Mouse (Mus musculus): Measurements from ENCODE around the gene Pde4b. TPM values are rescaled to one million over a fixed set of nuclear protein-coding genes. Genes with fewer than 3 reads are reported as not detected.

Gene Pde4b
- polyA plus RNA-seq, 1 experiment: 2.7 TPM

DNA sequence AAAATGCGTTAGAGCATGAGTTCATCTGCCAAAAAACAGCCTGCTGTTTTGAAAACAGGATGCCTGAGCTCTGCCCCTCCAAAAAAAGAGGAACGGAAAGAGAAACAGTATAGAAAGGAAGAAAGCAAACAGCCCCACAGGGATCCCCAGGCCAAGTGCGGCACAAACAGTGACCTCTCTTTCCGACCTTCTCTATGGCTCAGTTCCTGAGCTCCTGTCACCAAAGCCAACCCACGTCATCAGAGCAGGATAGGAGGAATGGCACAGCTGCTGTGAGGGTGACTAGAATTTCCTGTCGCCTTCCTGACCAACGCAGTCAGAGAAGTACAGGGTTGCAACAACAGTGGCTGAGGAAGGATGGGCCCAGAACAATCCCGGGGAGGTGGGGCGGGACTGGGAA, 486.9 kb downstream of the Pde4b start:
- H3K36me3 ChIP-seq (ENCODE audit: control insufficient read depth, insufficient read depth): no peaks in the 10 kb centered on the region
- no peaks in the 10 kb centered on the region for H3K27me3 ChIP-seq (ENCODE audit: control insufficient read depth, insufficient read depth, insufficient read length)
- no peak for TF ChIP-seq CTCF (IDR thresholded peaks at IDR 0.05; ENCODE audit: control insufficient read depth, insufficient read depth, insufficient read length)
- no peak for TF ChIP-seq CEBPB (IDR thresholded peaks at IDR 0.05; ENCODE audit: low read depth)
- no peak overlapping the region for H3ac ChIP-seq (ENCODE audit: control insufficient read depth, insufficient read length, low read depth)
- H3K4me3 ChIP-seq (ENCODE audit: insufficient read depth, poor library complexity, severe bottlenecking): no peak overlapping the region
- peaks cover 24% of the 10 kb centered on the region for H3K79me2 ChIP-seq (ENCODE audit: control insufficient read depth, insufficient read depth)
- H3K79me3 ChIP-seq (ENCODE audit: low read depth): peaks cover 4% of the 10 kb centered on the region

DNA sequence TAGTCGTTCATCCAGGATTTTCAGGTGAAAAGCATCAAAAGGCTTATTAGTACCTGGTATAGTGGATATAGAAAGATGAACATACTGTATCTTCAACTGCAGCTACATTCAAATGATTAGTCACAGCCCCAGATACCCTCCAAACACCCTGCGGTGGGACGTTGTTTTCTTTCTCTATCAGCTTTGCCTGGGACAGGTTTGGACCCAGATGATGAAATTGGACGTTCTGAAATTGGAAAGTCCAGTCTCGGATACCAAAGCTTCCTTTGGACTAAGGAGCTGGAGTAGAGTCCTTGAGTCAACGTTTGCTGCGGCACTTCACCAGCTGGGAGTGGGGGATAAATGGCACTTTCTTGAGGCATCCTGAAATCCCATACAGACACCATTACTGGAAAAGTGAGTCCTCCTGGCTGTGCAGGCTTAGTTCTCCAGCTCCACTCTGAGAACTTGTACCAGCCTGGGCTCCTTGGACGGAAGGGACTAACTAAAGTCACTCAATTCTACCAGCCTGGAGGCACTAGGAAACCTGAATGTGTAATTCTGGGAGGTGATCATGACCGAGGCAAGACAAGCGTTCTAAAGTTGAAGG, 487.4 kb downstream of the Pde4b start:
- H3K27me3 ChIP-seq (ENCODE audit: control insufficient read depth, insufficient read depth, insufficient read length): no peaks in the 10 kb centered on the region
- H3K79me3 ChIP-seq (ENCODE audit: low read depth): peaks cover 4% of the 10 kb centered on the region
- H3K4me3 ChIP-seq (ENCODE audit: insufficient read depth, poor library complexity, severe bottlenecking): no peak overlapping the region
- no peak overlapping the region for H3ac ChIP-seq (ENCODE audit: control insufficient read depth, insufficient read length, low read depth)
- no peaks in the 10 kb centered on the region for H3K36me3 ChIP-seq (ENCODE audit: control insufficient read depth, insufficient read depth)
- TF ChIP-seq FOSL1 (IDR thresholded peaks at IDR 0.05; ENCODE audit: insufficient read depth, low read length, poor library complexity, severe bottlenecking): no peak
- TF ChIP-seq CEBPB (IDR thresholded peaks at IDR 0.05; ENCODE audit: low read depth): no peak
- no peak for TF ChIP-seq MYOD1 (IDR thresholded peaks at IDR 0.05; ENCODE audit: control insufficient read depth, insufficient read length, low read depth)
- no peak for TF ChIP-seq CTCF (IDR thresholded peaks at IDR 0.05; ENCODE audit: control insufficient read depth, insufficient read depth, insufficient read length)
- no peak for TF ChIP-seq USF1 (IDR thresholded peaks at IDR 0.05; ENCODE audit: low read depth)
- TF ChIP-seq MAX (IDR thresholded peaks at IDR 0.05): no peak
- TF ChIP-seq MYOG (IDR thresholded peaks at IDR 0.05; ENCODE audit: control insufficient read depth, extremely low read depth, insufficient read length): no peak
- H3K79me2 ChIP-seq (ENCODE audit: control insufficient read depth, insufficient read depth): peaks cover 24% of the 10 kb centered on the region

- Histone ChIP-seq H3ac (ENCODE audit: control insufficient read depth, insufficient read length, low read depth) (no peak overlapping the region), H3K79me3 (ENCODE audit: low read depth) (peaks cover 4% of the 10 kb centered on the region), H3K4me3 (ENCODE audit: insufficient read depth, poor library complexity, severe bottlenecking) (no peak overlapping the region), H3K79me2 (ENCODE audit: control insufficient read depth, insufficient read depth) (peaks cover 24% of the 10 kb centered on the region), H3K36me3 (ENCODE audit: control insufficient read depth, insufficient read depth) (no peaks in the 10 kb centered on the region), H3K27me3 (ENCODE audit: control insufficient read depth, insufficient read depth, insufficient read length) (no peaks in the 10 kb centered on the region)
- TF ChIP-seq CEBPB (IDR thresholded peaks at IDR 0.05; ENCODE audit: low read depth): no peak
- no peak for TF ChIP-seq MAX (IDR thresholded peaks at IDR 0.05)
- TF ChIP-seq USF1 (IDR thresholded peaks at IDR 0.05; ENCODE audit: low read depth): no peak
- TF ChIP-seq CTCF (IDR thresholded peaks at IDR 0.05; ENCODE audit: control insufficient read depth, insufficient read depth, insufficient read length): no peak
- TF ChIP-seq MYOG (IDR thresholded peaks at IDR 0.05; ENCODE audit: control insufficient read depth, extremely low read depth, insufficient read length): no peak
- no peak for TF ChIP-seq FOSL1 (IDR thresholded peaks at IDR 0.05; ENCODE audit: insufficient read depth, low read length, poor library complexity, severe bottlenecking)
- no peak for TF ChIP-seq MYOD1 (IDR thresholded peaks at IDR 0.05; ENCODE audit: control insufficient read depth, insufficient read length, low read depth)
Observed at GRCm38 (mm10) chr4:102576109-102576508, 488.8 kb downstream of the Pde4b start.

DNA sequence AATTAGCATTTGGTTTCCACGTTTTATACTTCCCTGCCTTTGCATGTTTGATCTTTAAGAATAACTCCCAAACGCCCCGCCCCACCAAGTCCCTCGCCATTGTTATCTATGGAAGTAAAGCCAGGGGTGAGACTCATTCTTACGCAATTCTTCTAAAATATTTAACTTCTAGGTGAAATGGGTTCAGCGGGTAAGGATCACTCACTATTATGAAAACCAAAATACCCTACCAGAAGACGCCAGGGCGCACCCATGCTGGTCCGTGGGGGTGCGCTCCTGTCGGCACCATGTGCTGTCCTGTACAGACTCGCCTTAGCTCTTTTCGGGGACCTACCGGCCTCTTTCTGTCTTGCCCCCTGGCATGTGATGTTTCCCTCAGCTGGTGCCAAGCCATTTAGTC, 490.3 kb downstream of the Pde4b start:
- H3K36me3 ChIP-seq (ENCODE audit: control insufficient read depth, insufficient read depth): no peaks in the 10 kb centered on the region
- no peak overlapping the region for H3K4me3 ChIP-seq (ENCODE audit: insufficient read depth, poor library complexity, severe bottlenecking)
- H3K79me3 ChIP-seq (ENCODE audit: low read depth): peaks cover 2% of the 10 kb centered on the region
- TF ChIP-seq CEBPB (IDR thresholded peaks at IDR 0.05; ENCODE audit: low read depth) (no peak), MYOG (IDR thresholded peaks at IDR 0.05; ENCODE audit: control insufficient read depth, extremely low read depth, insufficient read length) (no peak), USF1 (IDR thresholded peaks at IDR 0.05; ENCODE audit: low read depth) (no peak), FOSL1 (IDR thresholded peaks at IDR 0.05; ENCODE audit: insufficient read depth, low read length, poor library complexity, severe bottlenecking) (no peak), MYOD1 (IDR thresholded peaks at IDR 0.05; ENCODE audit: control insufficient read depth, insufficient read length, low read depth) (no peak), CTCF (IDR thresholded peaks at IDR 0.05; ENCODE audit: control insufficient read depth, insufficient read depth, insufficient read length) (no peak), MAX (IDR thresholded peaks at IDR 0.05) (no peak)
- H3ac ChIP-seq (ENCODE audit: control insufficient read depth, insufficient read length, low read depth): no peak overlapping the region
- peaks cover 11% of the 10 kb centered on the region for H3K79me2 ChIP-seq (ENCODE audit: control insufficient read depth, insufficient read depth)
- H3K27me3 ChIP-seq (ENCODE audit: control insufficient read depth, insufficient read depth, insufficient read length): no peaks in the 10 kb centered on the region

DNA sequence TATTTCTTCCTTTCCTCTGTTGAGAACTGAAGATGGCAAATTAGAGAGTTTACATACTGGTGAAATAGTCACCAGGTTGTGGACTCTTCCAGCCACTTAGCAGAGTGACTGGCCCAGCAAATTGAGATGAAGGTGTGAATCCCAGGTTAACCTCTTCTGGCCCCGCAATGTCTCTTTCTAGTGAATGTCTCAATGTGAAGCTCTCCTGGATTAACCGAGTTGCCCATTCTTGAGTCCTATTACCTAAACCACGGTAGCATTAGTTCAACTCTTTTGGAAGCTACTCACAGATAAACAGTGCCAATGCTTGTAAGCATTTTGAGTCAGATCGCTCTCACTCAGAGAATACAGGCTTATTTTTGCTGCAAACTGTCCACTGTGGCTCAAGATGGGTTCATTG, 491.7 kb downstream of the Pde4b start:
- H3K79me2 ChIP-seq (ENCODE audit: control insufficient read depth, insufficient read depth): no peaks in the 10 kb centered on the region
- no peaks in the 10 kb centered on the region for H3K36me3 ChIP-seq (ENCODE audit: control insufficient read depth, insufficient read depth)
- TF ChIP-seq FOSL1 (IDR thresholded peaks at IDR 0.05; ENCODE audit: insufficient read depth, low read length, poor library complexity, severe bottlenecking) (no peak), USF1 (IDR thresholded peaks at IDR 0.05; ENCODE audit: low read depth) (no peak)
- no peak overlapping the region for H3K4me3 ChIP-seq (ENCODE audit: insufficient read depth, poor library complexity, severe bottlenecking)
- no peak overlapping the region for H3ac ChIP-seq (ENCODE audit: control insufficient read depth, insufficient read length, low read depth)
- H3K27me3 ChIP-seq (ENCODE audit: control insufficient read depth, insufficient read depth, insufficient read length): no peaks in the 10 kb centered on the region
- H3K79me3 ChIP-seq (ENCODE audit: low read depth): peaks cover 1% of the 10 kb centered on the region

GRCm38 (mm10) chr4:102579746-102580145, 492.4 kb downstream of the Pde4b start:
- Histone ChIP-seq H3ac (ENCODE audit: control insufficient read depth, insufficient read length, low read depth) (no peak overlapping the region), H3K79me3 (ENCODE audit: low read depth) (no peaks in the 10 kb centered on the region), H3K27me3 (ENCODE audit: control insufficient read depth, insufficient read depth, insufficient read length) (no peaks in the 10 kb centered on the region), H3K36me3 (ENCODE audit: control insufficient read depth, insufficient read depth) (no peaks in the 10 kb centered on the region), H3K4me3 (ENCODE audit: insufficient read depth, poor library complexity, severe bottlenecking) (no peak overlapping the region), H3K79me2 (ENCODE audit: control insufficient read depth, insufficient read depth) (no peaks in the 10 kb centered on the region)
- TF ChIP-seq MYOG (IDR thresholded peaks at IDR 0.05; ENCODE audit: control insufficient read depth, extremely low read depth, insufficient read length): no peak
- no peak for TF ChIP-seq CEBPB (IDR thresholded peaks at IDR 0.05; ENCODE audit: low read depth)

Data from C2C12 (cell line).